Mouse (Mus musculus): ENCODE data around the gene Txnrd1. TPM values are rescaled to one million over a fixed set of nuclear protein-coding genes. Genes with fewer than 3 reads are reported as not detected.

The Txnrd1 gene
- total and polyA plus RNA-seq, 2 experiments from 2014 or later = 30.4 to 35.0 TPM

DNA sequence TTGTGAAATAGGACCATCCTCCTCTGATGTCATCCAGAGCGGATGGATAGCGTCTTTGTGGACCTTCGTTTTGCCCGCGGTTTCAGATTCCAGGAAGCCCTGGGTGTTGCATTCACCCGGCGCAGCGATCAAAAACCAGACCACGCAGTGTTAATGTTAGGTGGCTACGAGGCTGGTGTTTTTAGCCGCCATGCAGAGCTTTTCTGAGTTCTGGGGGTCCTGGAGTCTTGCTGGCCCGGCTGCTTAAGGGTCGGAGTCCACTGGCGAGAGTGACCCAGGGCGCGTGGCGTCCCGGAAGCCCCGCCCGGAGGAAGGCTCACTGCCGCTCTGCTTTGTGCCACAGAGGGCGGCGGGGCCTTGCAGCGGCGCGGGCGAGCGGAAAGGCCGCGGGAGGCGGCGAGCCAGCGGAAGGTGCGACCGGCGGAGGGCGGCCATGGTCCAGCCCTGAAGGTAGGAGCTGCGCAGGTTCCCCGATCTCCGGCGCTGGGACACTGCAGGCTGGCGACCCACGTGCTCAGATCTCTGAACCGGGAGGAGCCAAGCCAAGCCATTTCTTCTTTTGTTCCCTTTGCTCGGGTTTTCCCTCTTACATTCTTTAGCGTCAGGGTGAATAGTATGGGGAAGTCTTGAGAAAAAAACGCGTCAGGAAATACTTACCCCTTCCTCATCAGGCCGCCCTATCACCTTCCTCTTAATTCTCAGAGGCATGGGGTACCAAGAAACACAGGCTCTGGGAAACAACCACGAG is 26.6 kb downstream of the Txnrd1 start:
- DNase-seq (ENCODE audit: low spot score) (peak; percentile 62), ATAC-seq (ENCODE audit: insufficient read depth, low read depth) (peak; percentile 33)
- peak overlapping the region; percentile 68 for H3K4me3 ChIP-seq (ENCODE audit: low read depth, low read length)
- H3K4me2 ChIP-seq (ENCODE audit: low read depth, low read length) = peak overlapping the region; percentile 85
- H3K9me3 ChIP-seq (replicated peaks; ENCODE audit: control insufficient read depth, low read length) = no peaks in the 10 kb centered on the region
- under 1% methylated on average over 47 of the region's 50 CpGs for WGBS
- H3K27ac ChIP-seq (ENCODE audit: low read depth) = peak overlapping the region; percentile 95
- H3K4me1 ChIP-seq (ENCODE audit: control insufficient read depth, insufficient read depth) = peaks cover 16% of the 10 kb centered on the region
- no peaks in the 10 kb centered on the region for H3K27me3 ChIP-seq (ENCODE audit: control insufficient read depth, insufficient read depth, low read length)
- peak overlapping the region; percentile 75 for H3K9ac ChIP-seq (replicated peaks; ENCODE audit: low read depth, low read length)
- no peak for TF ChIP-seq CTCF (IDR thresholded peaks at IDR 0.05; ENCODE audit: low read depth)
- TF ChIP-seq EP300 (IDR thresholded peaks at IDR 0.05; ENCODE audit: low read depth) = no peak; the same call in 1 of the 2 replicates
- H3K36me3 ChIP-seq (replicated peaks; ENCODE audit: control insufficient read depth, insufficient read depth, low read length) = peaks cover 10% of the 10 kb centered on the region

DNA sequence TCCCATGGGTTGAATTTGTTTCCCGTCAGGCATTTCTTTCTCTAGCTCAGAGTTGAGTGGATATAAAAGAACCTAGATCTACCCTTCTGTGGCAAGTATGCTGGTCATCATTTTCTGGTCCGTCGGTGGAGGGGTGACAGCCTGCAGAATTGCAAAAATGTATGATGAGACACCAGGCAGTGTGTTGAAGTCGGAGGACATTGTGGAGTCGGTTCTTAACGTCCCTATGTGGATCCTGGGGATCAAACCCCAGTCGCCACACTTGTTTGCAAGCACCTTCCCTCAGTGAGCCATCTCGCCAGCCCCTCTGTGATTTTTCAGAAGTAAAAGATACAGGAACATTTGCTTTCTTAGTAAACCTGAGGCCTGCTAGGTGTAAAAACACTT is 27.2 kb downstream of the Txnrd1 start:
- DNase-seq (ENCODE audit: low spot score) (no peak), ATAC-seq (ENCODE audit: insufficient read depth, low read depth) (no peak)
- Histone ChIP-seq H3K9me3 (replicated peaks; ENCODE audit: control insufficient read depth, low read length) (no peaks in the 10 kb centered on the region), H3K27me3 (ENCODE audit: control insufficient read depth, insufficient read depth, low read length) (no peaks in the 10 kb centered on the region), H3K9ac (replicated peaks; ENCODE audit: low read depth, low read length) (peak overlapping the region; percentile 75), H3K4me2 (ENCODE audit: low read depth, low read length) (peak overlapping the region; percentile 85), H3K36me3 (replicated peaks; ENCODE audit: control insufficient read depth, insufficient read depth, low read length) (peaks cover 10% of the 10 kb centered on the region), H3K27ac (ENCODE audit: low read depth) (peak overlapping the region; percentile 95), H3K4me1 (ENCODE audit: control insufficient read depth, insufficient read depth) (peaks cover 16% of the 10 kb centered on the region), H3K4me3 (ENCODE audit: low read depth, low read length) (peak overlapping the region; percentile 68)
- TF ChIP-seq CTCF (IDR thresholded peaks at IDR 0.05; ENCODE audit: low read depth) (no peak), EP300 (IDR thresholded peaks at IDR 0.05; ENCODE audit: low read depth) (no peak)
- 10% methylated on average over 8 of the region's 8 CpGs for WGBS

DNA sequence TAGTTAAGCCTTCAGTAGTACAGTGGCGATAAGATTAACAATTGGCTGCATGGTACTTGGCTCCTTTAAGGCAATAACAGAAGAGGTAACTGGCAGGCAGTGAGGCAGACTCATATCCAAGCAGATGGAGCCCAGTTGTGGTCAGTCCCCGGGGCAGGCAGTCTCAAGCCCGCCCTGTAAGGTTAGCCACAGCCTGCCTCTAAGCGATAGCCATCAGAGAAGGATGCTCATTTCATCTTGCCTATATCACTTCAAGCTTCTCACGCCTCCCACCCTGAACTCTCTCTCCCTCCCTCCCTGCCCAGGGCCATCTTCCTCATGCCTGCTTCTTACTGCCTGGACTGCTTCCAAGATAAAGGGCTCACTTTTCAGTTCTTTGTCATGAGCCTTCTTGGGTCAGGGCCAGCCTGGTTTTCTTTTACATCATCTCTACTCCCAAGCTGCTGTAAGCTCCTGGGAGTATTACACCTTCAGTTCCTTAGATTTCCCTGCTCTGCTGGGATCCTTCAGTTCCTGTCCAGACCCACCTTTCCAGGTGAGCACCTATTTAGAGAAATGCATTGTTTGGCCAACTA is 29.4 kb downstream of the Txnrd1 start:
- no peak for ATAC-seq (ENCODE audit: insufficient read depth, low read depth)
- H3K27ac ChIP-seq (ENCODE audit: low read depth) = no peak overlapping the region
- H3K27me3 ChIP-seq (ENCODE audit: control insufficient read depth, insufficient read depth, low read length) = no peaks in the 10 kb centered on the region
- H3K4me2 ChIP-seq (ENCODE audit: low read depth, low read length) = no peak overlapping the region
- H3K4me3 ChIP-seq (ENCODE audit: low read depth, low read length) = no peak overlapping the region
- TF ChIP-seq EP300 (IDR thresholded peaks at IDR 0.05; ENCODE audit: low read depth) (no peak), CTCF (IDR thresholded peaks at IDR 0.05; ENCODE audit: low read depth) (no peak)
- no peaks in the 10 kb centered on the region for H3K9me3 ChIP-seq (replicated peaks; ENCODE audit: control insufficient read depth, low read length)
- DNase-seq (ENCODE audit: low spot score) = no peak
- H3K9ac ChIP-seq (replicated peaks; ENCODE audit: low read depth, low read length) = no peak overlapping the region
- peaks cover 25% of the 10 kb centered on the region for H3K36me3 ChIP-seq (replicated peaks; ENCODE audit: control insufficient read depth, insufficient read depth, low read length)
- WGBS = 61% methylated on average over 5 of the region's 5 CpGs
- peaks cover 16% of the 10 kb centered on the region for H3K4me1 ChIP-seq (ENCODE audit: control insufficient read depth, insufficient read depth)

DNA sequence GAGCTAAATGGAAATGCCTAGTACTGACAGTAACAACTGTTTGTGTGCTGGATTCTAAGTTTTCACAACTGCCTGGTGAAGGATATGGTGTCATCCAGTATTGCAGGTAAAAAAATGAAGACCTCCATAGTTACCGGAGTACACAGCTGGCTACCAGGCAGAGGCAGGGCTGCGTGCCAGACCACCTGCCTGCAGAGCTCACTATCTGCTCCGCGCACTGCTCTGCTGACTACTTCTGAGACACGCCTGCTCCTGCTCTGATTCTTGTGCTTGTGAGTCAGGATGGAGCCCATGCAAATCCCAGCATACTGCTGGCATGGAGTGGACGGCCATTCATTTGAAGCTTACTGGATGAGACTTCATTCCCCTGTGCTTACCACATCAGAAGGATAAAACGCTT is 30.1 kb downstream of the Txnrd1 start:
- WGBS = 51% methylated on average over 7 of the region's 7 CpGs
- TF ChIP-seq CTCF (IDR thresholded peaks at IDR 0.05; ENCODE audit: low read depth) (no peak), EP300 (IDR thresholded peaks at IDR 0.05; ENCODE audit: low read depth) (no peak)
- Histone ChIP-seq H3K9ac (replicated peaks; ENCODE audit: low read depth, low read length) (no peak overlapping the region), H3K27me3 (ENCODE audit: control insufficient read depth, insufficient read depth, low read length) (no peaks in the 10 kb centered on the region), H3K36me3 (replicated peaks; ENCODE audit: control insufficient read depth, insufficient read depth, low read length) (peaks cover 27% of the 10 kb centered on the region), H3K9me3 (replicated peaks; ENCODE audit: control insufficient read depth, low read length) (no peaks in the 10 kb centered on the region), H3K4me1 (ENCODE audit: control insufficient read depth, insufficient read depth) (peaks cover 16% of the 10 kb centered on the region), H3K4me2 (ENCODE audit: low read depth, low read length) (no peak overlapping the region), H3K27ac (ENCODE audit: low read depth) (no peak overlapping the region), H3K4me3 (ENCODE audit: low read depth, low read length) (no peak overlapping the region)
- ATAC-seq (ENCODE audit: insufficient read depth, low read depth) (no peak), DNase-seq (ENCODE audit: low spot score) (no peak)

DNA sequence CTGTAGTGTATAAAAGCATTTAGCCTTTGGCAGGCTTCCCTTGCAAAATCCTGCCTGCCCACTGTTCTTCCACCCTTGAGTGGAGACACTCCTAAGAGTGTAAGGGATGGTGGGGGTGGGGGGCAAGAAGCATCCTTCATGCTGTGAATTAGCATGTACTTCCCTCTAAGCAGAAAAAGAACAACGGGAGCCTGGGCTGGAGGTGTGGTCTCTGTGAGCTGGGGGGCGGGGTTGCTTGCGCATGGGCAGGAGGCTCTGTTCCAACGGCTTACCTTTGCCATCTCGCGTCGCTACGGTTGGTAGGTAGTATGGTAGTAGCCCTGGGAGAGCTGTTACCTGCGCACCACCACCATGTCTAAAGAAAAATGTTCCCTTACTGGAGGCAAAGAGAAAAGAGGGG is 32.6 kb downstream of the Txnrd1 start, which contains the start of gene Eid3:
TSS of gene Eid3 (plus strand) at position 271 of the 400 bp plus-strand sequence.
- Histone ChIP-seq H3K36me3 (replicated peaks; ENCODE audit: control insufficient read depth, insufficient read depth, low read length) (peaks cover 30% of the 10 kb centered on the region), H3K4me2 (ENCODE audit: low read depth, low read length) (no peak within 1 kb of the TSS), H3K9me3 (replicated peaks; ENCODE audit: control insufficient read depth, low read length) (no peaks in the 10 kb centered on the region), H3K27me3 (ENCODE audit: control insufficient read depth, insufficient read depth, low read length) (no peaks in the 10 kb centered on the region), H3K9ac (replicated peaks; ENCODE audit: low read depth, low read length) (no peak within 1 kb of the TSS), H3K27ac (ENCODE audit: low read depth) (no peak within 1 kb of the TSS), H3K4me3 (ENCODE audit: low read depth, low read length) (no peak within 1 kb of the TSS), H3K4me1 (ENCODE audit: control insufficient read depth, insufficient read depth) (peaks cover 9% of the 10 kb centered on the region)
- WGBS = 74% methylated on average over 9 of the region's 9 CpGs
- no peak for TF ChIP-seq CTCF (IDR thresholded peaks at IDR 0.05; ENCODE audit: low read depth)
- TF ChIP-seq EP300 (IDR thresholded peaks at IDR 0.05; ENCODE audit: low read depth) = no peak
- no peak for ATAC-seq (ENCODE audit: insufficient read depth, low read depth)
- DNase-seq (ENCODE audit: low spot score) = no peak

All from heart, postnatal 0 days (tissue).